Mouse (Mus musculus) embryonic fibroblast, embryonic 13.5 days (primary cell): Measurements from ENCODE around the gene Pea15a. TPM values are rescaled to one million over a fixed set of nuclear protein-coding genes. Genes with fewer than 3 reads are reported as not detected.
"Not testable (repeated sequence)": the region's sequence is repeated elsewhere in the genome, so short reads cannot be mapped to it uniquely, and the experiment has no call there.

ENCODE experiments used
- H3K27ac ChIP-seq: 2 replicates; pipeline ENCODE4 v1.5.1; 2012; ENCODE audit warnings: low read length, control low read depth, inconsistent platforms; ENCODE audit not compliant: insufficient read depth
- H3K4me1 ChIP-seq: 2 replicates; pipeline ENCODE4 v1.6.1; 2011; ENCODE audit warnings: low read length; ENCODE audit not compliant: control insufficient read depth, insufficient read depth
- H3K4me3 ChIP-seq: 2 replicates; pipeline ENCODE4 v1.5.1; 2011; ENCODE audit warnings: mild to moderate bottlenecking, control low read depth, low read length; ENCODE audit not compliant: insufficient read depth
- CTCF ChIP-seq: IDR thresholded peaks from 2 replicates; pipeline ENCODE4 v1.5.1; 2011; ENCODE audit warnings: mild to moderate bottlenecking, control low read depth, low read length, moderate library complexity, borderline replicate concordance; ENCODE audit not compliant: insufficient read depth
- POLR2A ChIP-seq: IDR thresholded peaks from 2 replicates; pipeline ENCODE4 v1.6.1; 2011; ENCODE audit warnings: low read depth, mild to moderate bottlenecking, control low read depth, low read length, moderate library complexity
- polyA plus RNA-seq: library from polyadenylated mRNA; stranded (reverse); fragments of >200 nt; gene quantifications from 2 replicates; pipeline ENCODE4 v1.2.4, GENCODE M21; 2011; ENCODE audit warnings: low read depth; ENCODE audit not compliant: missing spikeins, insufficient read length

The Pea15a gene
- 140 and 154 TPM in 2 replicates for polyA plus RNA-seq

GRCm38 (mm10) chr1:172206141-172206917, at the start of gene Pea15a:
Pea15a (minus strand) TSS chr1:172206804.
- TF ChIP-seq CTCF (no peak), POLR2A (peak; percentile 79)
- Histone ChIP-seq H3K27ac (peak within 1 kb of the TSS; percentile 57), H3K4me1 (peaks cover 19% of the 10 kb centered on the region), H3K4me3 (peak within 1 kb of the TSS; percentile 79)

- Histone ChIP-seq H3K27ac (no peak overlapping the region), H3K4me1 (peaks cover 4% of the 10 kb centered on the region), H3K4me3 (no peak overlapping the region)
- no peak for TF ChIP-seq POLR2A
- peak; percentile 36; the same call in 1 of the 2 replicates for TF ChIP-seq CTCF
Measured at GRCm38 (mm10) chr1:172247679-172248078, 41.1 kb upstream of the Pea15a start.

GRCm38 (mm10) chr1:172247216-172247615, 40.6 kb upstream of the Pea15a start:
- Histone ChIP-seq H3K27ac (no peak overlapping the region), H3K4me1 (peaks cover 7% of the 10 kb centered on the region), H3K4me3 (no peak overlapping the region)
- TF ChIP-seq CTCF (no peak), POLR2A (no peak)

- not testable (repeated sequence) for H3K4me1 ChIP-seq, H3K27ac ChIP-seq, H3K4me3 ChIP-seq
Measured at GRCm38 (mm10) chr1:172244645-172245044, 38.0 kb upstream of the Pea15a start.

- Histone ChIP-seq H3K4me3 (no peak overlapping the region), H3K27ac (no peak overlapping the region), H3K4me1 (peaks cover 10% of the 10 kb centered on the region)
- TF ChIP-seq CTCF: peak; percentile 16; the same call in 1 of the 2 replicates
- no peak for TF ChIP-seq POLR2A
Measured at GRCm38 (mm10) chr1:172243547-172244205, 37.1 kb upstream of the Pea15a start.

- Histone ChIP-seq H3K27ac (peak overlapping the region; percentile 75; the same call in 1 of the 2 replicates), H3K4me1 (peaks cover 10% of the 10 kb centered on the region), H3K4me3 (no peak overlapping the region)
- no peak for TF ChIP-seq POLR2A
Measured at GRCm38 (mm10) chr1:172242401-172242800, 35.8 kb upstream of the Pea15a start.

GRCm38 (mm10) chr1:172240945-172241708, 34.5 kb upstream of the Pea15a start:
- Histone ChIP-seq H3K4me3 (no peak overlapping the region), H3K27ac (no peak overlapping the region), H3K4me1 (peaks cover 10% of the 10 kb centered on the region)
- no peak for TF ChIP-seq CTCF
- no peak for TF ChIP-seq POLR2A

- Histone ChIP-seq H3K27ac (no peak overlapping the region), H3K4me3 (no peak overlapping the region), H3K4me1 (no peaks in the 10 kb centered on the region; the same call in 1 of the 2 replicates)
- TF ChIP-seq POLR2A (no peak), CTCF (no peak)
Measured at GRCm38 (mm10) chr1:172229215-172229614, 22.6 kb upstream of the Pea15a start.

GRCm38 (mm10) chr1:172228209-172228608, 21.6 kb upstream of the Pea15a start:
- Histone ChIP-seq H3K4me1 (no peaks in the 10 kb centered on the region; the same call in 1 of the 2 replicates), H3K27ac (no peak overlapping the region), H3K4me3 (no peak overlapping the region)
- TF ChIP-seq CTCF (no peak), POLR2A (no peak)
